Mouse (Mus musculus) embryo, embryonic 10 days (tissue): ENCODE measurements around the gene Sart1.
A peak's percentile ranks its signal among the peaks of the same experiment; 100 is the strongest.
"Not testable (repeated sequence)": the region's sequence is repeated elsewhere in the genome, so short reads cannot be mapped to it uniquely, and the experiment has no call there.

ENCODE experiments used
- DNase-seq: peaks from one replicate; pipeline ENCODE4 v3.0.0-alpha.2; 2015; ENCODE audit warnings: low spot score

The Sart1 gene

DNA sequence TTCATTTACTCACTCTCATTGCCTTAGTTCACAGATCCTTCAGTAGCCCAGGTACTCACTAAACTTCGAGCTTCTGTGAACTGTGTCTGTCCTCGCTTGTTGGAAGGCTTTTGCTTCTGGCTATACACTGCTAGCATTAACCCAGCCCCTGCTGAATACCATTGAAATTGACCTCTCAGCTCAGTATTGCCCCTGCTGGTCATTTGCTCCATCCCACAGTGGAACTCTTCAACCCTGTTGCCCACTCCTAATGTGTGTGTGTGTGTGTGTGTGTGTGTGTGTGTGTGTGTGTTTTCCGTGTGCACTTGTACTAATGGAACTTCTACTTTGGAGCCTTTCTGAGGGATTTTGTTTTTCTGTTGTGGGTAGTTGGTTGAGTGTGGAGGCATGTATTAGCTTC is 17.6 kb downstream of the Sart1 start:
- DNase-seq: no peak

GRCm38 (mm10) chr19:5367455-5367854 is 21.0 kb downstream of the Sart1 start:
- DNase-seq: no peak

GRCm38 (mm10) chr19:5367053-5367359 is 21.5 kb downstream of the Sart1 start, which contains the start of gene Banf1:
Banf1 (minus strand) TSS chr19:5367168.
- DNase-seq: no peak

DNA sequence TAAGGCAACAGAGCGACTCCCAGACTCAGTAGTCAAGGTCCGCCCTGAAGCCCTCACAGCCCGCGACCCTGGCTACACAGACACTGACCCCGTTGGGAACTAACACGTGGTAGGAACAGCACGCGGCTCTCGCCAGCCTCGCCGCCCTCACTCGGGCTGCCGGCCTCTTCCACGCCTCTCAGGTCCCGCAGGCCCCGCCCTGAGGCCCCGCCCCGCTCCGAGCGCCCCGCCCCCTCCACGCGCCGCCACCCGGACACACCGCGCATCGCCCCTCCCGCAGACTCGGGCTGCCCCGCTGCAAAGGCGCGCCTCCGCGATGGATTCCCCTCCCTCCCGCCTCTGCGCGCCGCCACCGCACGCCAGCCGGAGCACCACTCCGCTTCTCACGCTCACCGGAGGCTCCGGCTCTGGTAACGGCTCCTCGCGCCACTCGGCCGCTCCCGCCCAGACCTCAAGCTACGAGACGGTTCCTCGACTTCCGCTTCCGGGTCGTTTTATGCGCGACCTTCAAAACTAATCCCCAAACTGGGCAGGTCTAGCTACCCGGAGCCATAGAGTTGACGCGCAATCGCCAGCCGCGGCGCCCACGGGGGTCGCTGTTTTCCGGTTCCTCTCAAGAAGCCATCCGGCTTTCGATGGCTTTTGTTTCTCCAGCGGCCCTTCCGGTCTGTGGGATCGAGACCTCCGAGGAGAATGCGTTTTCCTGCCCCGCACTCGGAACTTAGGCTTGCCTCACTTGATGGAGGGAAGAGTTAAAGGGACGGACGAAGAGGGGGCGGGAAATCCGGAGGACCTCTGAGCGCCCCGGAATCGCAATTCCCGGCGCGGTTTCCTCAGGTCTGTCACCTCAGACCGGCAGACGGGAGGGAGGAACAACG is 22.1 kb downstream of the Sart1 start, which contains the start of gene Eif1ad:
Eif1ad (plus strand) TSS at position 567 of the 878 bp plus-strand sequence.
- DNase-seq: peak; percentile 97

DNA sequence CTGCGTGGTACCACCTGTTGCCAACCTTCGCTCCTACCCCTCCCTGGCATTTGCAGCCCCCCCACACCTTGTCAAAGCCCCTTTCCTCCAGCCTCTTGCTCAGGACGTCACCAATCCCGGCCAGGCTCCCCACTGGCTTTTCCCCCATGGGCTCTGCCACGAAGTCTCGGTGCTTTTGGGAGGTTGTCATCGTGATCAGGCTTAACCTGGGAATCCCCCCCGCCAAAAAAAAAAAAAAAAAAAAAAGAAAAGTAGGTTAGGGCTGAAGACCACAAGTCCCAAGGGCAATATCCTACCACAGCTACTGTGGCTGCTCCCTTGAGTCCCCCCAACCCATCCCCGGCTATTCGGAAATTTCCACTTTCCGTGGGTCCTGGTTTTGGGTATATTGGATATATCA is 22.8 kb downstream of the Sart1 start:
- DNase-seq: no peak

DNA sequence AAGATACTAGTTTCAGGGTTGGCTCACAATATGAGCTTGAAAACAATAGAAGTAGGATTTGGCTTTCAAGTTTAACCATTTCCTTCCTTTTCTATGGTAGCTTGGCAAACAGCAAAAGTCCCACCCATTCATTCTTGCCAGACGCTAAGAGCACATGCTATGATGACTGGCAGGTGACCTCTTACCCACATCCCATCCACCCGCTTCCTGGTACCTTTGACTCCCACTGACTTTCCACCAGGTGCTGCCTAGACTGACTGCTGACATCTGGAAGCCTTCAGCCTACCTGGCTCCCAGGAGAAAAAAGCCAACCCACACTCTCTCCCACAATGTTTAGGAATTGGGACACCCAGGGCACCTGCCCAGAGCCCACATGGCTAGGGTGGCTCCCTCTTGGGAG is 24.4 kb downstream of the Sart1 start:
- DNase-seq: no peak

- DNase-seq: no peak
Observed at GRCm38 (mm10) chr19:5362186-5362585, 26.3 kb downstream of the Sart1 start.

GRCm38 (mm10) chr19:5356080-5356479 is 32.4 kb downstream of the Sart1 start:
- DNase-seq: peak; percentile 25

- no peak for DNase-seq
Observed at GRCm38 (mm10) chr19:5353609-5354008, 34.9 kb downstream of the Sart1 start.

- DNase-seq: not testable (repeated sequence)
Observed at GRCm38 (mm10) chr19:5349502-5349873, 39.0 kb downstream of the Sart1 start, which contains the start of gene Cst6. Cst6 (minus strand) TSS chr19:5349574.

GRCm38 (mm10) chr19:5348526-5349501 is 39.7 kb downstream of the Sart1 start:
- DNase-seq: peak; percentile 44

DNA sequence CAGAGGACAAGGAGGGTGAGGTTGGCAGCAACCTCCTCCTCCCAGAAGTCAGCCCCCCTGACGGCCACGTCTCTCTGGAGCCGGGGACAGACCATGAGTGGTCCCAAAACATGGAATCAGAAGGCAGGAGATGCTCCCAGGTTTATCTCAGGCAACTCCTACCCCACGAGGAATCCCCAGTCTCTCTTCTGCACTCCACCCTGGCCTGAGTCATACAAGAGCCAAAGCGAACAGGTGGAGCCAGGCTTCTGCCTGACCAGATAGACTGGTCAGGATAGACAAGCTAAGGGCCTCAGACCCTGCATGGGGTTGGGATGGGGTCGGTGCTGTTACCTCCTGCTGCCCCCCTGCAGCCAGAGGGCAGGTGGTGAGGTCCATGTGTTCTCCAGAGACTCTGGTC is 40.4 kb downstream of the Sart1 start:
- no peak for DNase-seq

GRCm38 (mm10) chr19:5345297-5346131 is 43.0 kb downstream of the Sart1 start:
- no peak for DNase-seq

- no peak for DNase-seq
Observed at GRCm38 (mm10) chr19:5341360-5341759, 47.1 kb downstream of the Sart1 start.

DNA sequence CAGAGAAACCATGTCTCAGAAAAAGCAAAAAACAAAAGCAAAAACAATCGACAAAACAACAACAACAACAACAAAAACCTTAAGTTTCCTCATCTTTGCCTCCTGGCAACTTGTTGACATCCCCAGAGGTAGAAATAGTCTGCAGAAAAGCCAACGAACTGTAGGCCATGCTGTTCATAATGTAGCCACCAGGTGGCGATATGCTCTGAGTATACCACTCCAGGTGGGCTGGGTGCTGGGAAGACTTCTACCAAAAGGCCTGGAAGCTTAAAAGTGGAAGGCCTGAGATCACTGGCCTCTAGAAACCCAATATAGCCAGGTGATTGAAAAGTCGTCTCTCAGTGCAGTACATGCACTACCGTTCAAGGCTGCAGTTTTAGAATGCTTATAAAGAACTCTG is 50.5 kb downstream of the Sart1 start:
- peak; percentile 88 for DNase-seq

GRCm38 (mm10) chr19:5335441-5335840 is 53.1 kb downstream of the Sart1 start, which contains the start of gene Catsper1:
Catsper1 (plus strand) TSS chr19:5335741.
- DNase-seq: no peak

- DNase-seq: no peak
Observed at GRCm38 (mm10) chr19:5334741-5335140, 53.8 kb downstream of the Sart1 start.

DNA sequence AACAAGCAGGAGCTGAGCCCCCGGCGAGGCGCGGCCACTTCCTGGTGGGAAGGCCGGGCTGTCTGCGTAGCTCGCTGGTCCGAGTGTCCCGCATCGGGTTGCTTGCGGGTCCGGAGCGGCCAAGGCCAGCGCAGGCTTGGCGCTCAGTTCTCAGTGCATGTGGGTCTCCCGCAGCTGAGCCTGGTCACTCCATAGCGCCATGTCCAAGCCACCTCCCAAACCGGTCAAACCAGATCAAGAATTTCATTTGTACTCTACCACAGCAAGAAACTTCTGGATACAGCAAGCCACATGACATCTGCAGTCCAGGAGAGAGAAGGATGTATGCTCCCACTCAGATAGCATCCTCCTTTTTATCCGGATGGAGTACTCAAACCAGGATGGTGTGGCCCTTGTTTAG is 60.5 kb downstream of the Sart1 start:
- DNase-seq: no peak
